Mouse (Mus musculus): ENCODE measurements around the gene Arhgap15. TPM values are rescaled to one million over a fixed set of nuclear protein-coding genes. Genes with fewer than 3 reads are reported as not detected.
A peak's percentile ranks its signal among the peaks of the same experiment; 100 is the strongest.

Gene Arhgap15
- total RNA-seq, 2 experiments from 2014 or later = 9.4 to 9.8 TPM

DNA sequence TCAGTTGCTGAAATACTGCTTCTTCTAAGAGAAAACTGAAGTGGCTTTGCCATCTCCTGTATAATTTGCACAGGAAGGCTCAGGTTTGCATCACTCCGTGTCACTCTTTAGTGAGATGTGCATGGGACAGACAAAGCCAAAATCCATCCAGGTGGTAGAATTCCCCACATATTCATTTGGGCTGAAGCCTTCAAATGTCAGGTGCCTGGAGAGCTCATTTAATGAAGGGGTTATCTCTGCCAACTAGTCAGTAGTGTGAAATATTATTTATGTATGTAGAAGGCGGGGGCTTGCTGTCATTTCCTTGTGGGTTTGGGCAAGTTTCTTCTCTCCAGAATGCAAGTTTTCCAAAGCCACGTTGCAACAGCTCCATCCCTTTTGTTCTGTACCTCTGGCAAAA is 268.1 kb downstream of the Arhgap15 start:
- DNase-seq (ENCODE audit: extremely low spot score in 1 of 2, low spot score in 1 of 2) = no peak

DNA sequence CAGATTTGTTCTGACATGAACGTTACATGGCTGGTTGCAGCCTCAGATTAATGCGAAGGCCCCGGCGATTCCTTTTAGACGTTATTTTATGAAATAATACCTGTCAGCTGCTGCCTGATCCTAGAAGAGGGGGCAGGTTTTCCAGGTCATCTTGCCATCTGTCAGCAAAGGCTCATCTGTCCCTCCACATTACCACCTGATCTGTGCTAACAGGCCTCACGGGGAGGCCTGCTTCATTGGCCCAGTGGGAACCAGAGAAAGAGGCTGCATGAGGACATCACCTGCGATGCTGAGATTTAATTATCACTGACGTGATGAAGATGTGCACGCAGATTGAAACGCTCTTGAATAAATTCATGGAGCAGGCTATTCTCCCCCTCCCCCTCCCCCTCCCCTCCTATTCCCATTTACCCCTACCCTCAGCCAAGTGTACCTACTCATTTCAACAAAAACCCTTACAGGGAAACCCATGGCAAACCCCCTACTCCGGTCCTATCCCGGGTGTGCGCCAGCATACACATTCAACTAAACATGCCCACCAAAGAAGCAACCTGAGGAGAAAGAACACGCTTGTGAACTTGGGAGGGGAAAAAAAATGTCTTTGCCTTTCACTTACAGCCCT is 268.9 kb downstream of the Arhgap15 start:
- no peak for DNase-seq (ENCODE audit: extremely low spot score in 1 of 2, low spot score in 1 of 2)

DNA sequence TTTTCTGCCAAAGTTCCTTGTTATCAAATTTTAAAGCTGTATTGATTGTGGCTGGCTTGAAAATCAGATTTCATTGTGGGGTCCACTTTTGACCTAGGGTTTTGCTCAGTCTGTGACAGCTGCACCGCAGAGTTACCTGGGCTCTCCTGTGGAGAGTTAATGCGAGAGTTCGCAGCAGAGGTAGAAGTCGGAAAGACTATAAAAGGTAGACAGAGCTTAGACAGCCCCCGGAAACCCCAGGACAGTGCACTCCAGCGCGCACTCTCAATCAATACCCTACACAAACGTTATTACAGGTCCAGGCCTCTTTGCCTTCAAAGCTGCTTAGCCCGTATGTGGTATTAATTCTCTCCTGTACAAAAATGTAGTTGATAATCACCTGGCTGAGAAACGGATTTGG is 269.4 kb downstream of the Arhgap15 start:
- no peak for DNase-seq (ENCODE audit: extremely low spot score in 1 of 2, low spot score in 1 of 2)

DNA sequence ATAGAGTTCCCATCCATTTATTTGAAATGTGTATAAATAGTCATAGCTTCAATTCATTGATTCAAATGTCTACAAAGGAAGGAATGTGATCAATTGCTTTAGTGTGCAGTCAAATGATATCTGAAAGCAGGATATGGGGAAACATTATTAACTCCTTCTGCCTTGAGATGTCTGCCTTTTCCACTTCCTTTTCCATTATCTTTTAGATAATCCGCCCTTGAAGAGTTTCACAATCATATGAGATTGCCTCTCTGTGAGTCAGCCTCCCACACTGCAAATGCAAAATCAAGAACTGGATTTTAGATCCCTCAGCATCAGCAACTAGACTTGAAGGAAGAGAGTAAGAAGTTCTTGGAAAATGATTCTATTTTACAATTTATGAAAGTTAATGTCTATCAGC is 276.1 kb downstream of the Arhgap15 start:
- no peak for DNase-seq (ENCODE audit: extremely low spot score in 1 of 2, low spot score in 1 of 2)

DNA sequence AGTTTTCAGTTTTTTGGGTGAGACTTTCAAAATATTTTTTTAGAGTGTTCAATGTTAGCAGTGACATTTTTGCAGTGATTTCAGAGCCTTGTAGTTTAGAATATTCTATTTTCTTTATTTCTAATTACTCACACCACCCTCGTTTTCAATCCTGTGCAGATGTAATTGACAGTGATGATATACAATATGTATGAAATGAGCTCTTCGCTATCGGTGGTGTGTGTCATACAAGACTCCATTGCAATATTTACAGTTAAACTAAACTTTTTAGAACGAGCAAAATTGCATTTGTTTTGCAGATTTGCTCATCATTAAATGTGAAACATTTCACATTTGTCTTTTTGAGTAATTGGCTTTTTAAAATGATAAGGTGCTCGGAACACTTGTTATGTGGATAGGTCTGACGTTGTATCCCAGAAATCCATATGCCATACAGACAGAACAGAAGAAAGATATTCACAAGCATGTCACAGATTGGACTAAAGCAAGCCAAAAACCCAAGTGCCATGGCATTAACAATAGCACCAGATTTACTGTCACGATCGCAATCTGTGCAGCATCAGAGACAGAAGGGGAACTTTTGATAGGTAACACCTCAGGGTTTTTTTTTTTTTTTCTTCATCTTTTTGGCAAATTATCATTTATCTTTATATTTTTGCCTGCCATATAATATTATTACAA is 280.6 kb downstream of the Arhgap15 start:
- DNase-seq (ENCODE audit: extremely low spot score in 1 of 2, low spot score in 1 of 2) = peak in 1 of 2 experiments; percentile 43

DNA sequence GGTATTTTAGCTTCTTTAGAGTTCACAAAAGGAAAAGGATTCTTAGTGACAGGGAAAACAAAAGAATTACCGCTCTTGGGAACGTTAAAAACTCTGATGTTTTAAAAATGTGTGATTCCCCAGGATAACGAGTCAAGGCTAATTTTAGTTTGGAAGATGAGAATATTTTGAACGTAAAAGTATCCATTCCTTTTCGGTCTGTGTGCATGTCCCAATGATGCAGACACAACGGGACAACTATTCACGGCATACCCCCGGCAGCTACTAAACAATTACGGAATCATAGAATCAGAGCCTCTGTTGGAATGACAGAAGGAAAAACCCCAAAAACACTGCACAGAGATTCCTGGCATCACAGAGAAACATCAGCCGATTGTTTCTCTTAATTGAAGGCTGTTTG is 281.2 kb downstream of the Arhgap15 start:
- DNase-seq (ENCODE audit: extremely low spot score in 1 of 2, low spot score in 1 of 2) = no peak

DNA sequence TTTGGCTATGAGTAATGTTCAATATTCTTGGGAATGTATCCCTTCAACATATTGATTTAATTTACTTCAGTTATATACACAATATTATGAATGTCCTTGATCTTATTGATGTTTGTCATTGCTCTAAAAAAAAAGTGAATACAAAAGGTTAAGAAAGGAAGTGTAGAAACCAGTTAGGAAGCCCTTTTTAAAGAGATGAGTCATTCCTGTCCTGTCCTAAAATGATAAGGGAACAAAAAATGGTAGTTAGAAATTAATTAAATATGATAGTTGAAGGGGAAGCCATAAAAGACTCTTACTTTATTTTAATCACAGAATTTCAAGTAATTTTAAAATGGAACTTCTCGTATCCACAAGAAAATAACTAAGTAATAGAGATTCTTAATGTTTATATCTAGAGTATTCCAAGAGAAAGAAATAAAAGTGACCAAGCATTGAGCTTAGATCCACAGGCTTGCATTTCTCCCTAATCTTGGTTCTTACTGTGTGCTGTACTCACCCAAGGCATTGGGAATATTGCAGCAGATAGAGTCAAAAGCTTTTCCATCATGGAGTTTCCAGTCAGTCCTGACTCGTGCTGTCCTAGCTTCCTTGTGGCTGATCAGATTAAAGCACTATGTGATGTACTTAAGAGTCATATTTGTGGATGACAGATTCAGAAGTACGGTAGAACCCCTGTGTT is 291.0 kb downstream of the Arhgap15 start:
- no peak for DNase-seq (ENCODE audit: extremely low spot score in 1 of 2, low spot score in 1 of 2)

DNA sequence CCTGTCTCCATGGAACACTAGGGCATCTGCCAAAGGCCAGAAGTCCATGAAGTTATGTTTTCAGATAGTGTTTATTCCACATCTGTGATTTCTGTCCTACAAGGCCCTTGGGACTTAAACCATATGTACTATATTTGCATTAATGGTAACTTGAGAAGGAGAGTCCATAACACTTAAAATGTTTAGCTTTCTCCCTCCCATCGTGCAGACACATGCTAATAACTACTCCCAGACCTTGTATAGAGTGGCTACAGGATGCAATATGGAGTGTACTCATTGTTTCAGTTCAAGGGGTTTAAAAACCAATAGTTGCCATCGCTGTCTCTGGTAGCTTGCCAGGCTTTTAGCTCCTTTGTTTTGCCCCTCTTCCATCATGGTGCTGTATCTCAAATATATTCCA is 295.5 kb downstream of the Arhgap15 start:
- DNase-seq (ENCODE audit: extremely low spot score in 1 of 2, low spot score in 1 of 2) = no peak

DNA sequence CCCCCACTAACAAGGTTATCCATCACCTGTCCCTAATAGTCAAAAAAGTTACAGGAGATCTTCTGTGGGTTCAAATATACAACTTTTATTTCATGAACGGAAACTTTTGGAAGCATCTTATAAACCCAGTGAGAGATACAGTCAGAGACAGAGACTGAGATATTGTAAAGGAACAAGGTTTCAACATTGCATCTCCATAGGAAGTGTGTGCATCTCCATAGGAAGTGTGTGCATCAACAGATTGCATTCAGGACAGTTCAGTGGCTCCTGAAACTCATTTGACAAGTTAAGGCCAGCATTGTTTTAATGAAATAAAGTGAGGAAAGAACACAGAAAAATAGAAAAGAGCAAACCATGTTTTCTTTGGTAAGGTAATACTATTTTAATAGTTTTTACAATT is 296.0 kb downstream of the Arhgap15 start:
- no peak for DNase-seq (ENCODE audit: extremely low spot score in 1 of 2, low spot score in 1 of 2)

DNA sequence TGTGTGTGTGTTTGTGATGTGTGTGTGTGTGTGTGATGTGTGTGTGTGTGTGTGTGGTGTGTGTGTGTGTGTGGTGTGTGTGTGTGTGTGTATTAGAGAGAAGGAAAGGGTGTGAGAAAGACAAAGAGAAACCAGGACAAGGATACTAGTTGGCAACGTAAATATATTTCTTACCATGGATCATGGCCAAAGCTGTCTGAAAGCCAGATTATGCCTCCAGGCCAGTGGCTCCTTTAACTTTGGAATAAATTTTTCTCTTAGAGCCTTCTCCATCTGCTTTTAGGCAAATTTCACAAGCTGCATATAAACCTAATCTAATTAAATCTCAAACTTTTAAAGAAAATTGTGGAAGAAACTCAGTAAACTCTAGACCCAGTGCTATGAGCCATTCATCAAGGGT is 296.6 kb downstream of the Arhgap15 start:
- no peak for DNase-seq (ENCODE audit: extremely low spot score in 1 of 2, low spot score in 1 of 2)

DNA sequence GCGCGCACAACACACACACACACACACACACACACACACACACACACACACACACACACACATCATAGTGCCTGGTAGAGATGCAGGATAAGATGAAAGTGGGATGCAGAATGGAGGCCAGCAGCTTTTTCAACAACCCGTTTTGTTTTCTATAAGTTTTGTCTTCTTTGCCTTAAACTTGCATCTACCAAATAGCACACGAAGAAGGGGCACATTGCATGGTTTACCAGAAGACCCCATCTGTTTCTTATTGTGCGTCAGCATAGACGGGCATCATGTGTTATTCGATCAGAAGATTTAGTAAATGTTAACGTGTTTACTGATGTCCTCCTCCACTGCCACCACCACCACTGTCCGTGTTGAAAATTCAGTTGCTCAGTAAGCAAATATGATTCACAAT is 311.7 kb downstream of the Arhgap15 start:
- no peak for DNase-seq (ENCODE audit: extremely low spot score in 1 of 2, low spot score in 1 of 2)

DNA sequence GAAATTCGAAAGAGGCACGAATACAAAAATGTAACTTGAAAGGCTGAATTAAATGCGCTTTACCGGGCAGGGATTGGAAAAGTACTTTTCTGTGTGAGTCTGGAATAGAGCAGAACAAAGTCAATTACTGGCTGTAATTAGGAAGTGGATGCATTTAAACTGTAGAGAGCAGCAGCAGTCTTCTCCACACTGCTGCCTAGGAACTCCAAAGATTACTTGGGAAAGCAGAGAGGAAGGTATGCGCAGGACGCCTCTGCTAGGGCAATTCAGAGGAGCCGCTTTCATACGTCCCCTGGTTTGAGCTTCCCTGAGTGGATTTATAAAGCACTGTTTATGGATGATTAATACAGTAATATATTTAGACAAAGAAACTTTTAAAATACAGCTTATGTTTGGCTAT is 312.1 kb downstream of the Arhgap15 start:
- DNase-seq (ENCODE audit: extremely low spot score in 1 of 2, low spot score in 1 of 2) = peak in 1 of 2 experiments; percentile 12

DNA sequence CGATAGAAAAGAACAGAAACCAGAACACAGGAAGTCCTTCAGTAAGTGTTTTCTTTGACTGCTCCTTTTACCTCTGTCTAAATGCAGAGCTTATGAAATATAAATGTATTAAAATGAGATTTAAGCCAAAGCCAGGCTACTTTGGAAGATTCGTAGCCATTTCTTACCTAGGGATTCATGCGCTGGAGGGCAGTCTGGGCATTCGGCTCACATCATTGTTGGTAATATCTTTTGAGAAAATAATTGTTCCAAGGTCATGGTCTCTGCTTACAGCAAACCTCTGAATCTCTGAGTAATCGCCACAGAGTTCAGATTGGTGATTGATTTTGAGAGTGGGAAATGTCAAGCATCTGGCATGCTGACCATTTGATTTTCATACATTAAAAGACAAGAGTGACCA is 316.4 kb downstream of the Arhgap15 start:
- no peak for DNase-seq (ENCODE audit: extremely low spot score in 1 of 2, low spot score in 1 of 2)

DNA sequence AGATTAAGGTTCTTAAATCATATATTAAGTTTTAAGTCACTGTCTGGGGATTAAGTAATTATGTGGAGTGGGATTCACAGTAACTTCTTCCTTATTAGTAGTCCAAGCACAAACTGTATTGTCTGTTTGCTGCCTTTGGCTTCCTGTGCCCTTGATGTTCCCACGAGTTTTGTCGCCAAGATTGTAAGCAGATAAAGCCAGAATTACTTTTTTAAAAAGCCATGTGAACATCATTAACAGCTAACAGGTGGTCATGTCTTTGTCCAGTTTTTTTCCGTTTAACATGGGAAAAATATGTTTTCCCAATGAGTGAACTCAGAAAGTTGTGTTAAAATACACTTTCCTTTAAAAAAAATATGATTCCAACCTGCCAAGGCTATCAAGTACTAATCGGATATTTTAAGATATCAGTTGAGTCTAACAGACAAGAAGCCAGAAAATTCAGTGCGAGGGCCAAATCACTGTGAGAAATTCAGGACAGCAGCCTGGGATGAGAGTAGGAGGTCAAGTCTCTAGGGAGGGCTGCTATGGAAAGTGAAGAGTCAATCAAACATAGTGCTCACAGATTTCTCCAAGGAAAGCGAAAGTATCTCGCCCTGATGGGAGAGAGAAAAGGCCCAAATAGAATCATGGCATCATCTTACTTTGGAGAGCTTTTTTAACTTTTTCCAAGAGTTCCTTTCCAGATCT is 319.7 kb downstream of the Arhgap15 start:
- no peak for DNase-seq (ENCODE audit: extremely low spot score in 1 of 2, low spot score in 1 of 2)

DNA sequence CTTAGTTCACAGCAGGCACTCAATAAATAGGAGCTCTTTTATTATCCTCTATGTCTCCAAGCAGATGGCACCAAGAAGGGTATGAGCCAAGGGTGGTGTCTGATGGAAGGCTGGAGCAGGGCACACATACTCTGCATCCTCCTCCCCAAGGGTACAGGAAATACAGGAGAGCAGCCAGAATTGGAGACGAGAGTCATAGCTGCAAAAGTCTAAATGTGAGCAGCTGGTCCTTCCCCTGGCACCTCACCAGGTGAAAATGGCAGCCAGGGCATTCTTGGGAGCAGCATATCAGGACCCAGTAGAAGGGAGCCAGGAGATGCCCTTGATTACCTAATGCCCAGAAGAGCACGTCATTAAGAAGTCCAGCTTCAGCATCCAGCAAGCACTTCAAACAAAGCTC is 320.3 kb downstream of the Arhgap15 start:
- DNase-seq (ENCODE audit: extremely low spot score in 1 of 2, low spot score in 1 of 2) = no peak

DNA sequence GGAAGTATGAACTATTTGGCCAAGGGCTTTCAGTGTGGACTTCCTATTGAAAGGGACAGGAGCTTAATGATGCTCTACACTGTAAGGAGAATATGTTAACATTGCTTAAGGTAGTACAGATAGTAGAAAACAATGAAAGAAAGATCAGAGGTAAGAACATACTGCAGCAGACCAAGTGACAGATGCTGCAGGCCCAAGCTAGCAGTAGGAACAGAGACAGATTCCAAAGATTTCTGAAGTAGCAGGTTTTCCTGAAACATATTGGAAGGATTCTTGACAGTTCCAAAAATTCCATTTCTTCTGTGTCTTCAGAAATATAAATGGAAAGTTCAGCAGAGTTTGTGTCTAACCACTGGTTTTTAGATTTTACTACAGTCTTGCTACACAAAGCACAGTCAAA is 327.9 kb downstream of the Arhgap15 start:
- DNase-seq (ENCODE audit: extremely low spot score in 1 of 2, low spot score in 1 of 2) = no peak

DNA sequence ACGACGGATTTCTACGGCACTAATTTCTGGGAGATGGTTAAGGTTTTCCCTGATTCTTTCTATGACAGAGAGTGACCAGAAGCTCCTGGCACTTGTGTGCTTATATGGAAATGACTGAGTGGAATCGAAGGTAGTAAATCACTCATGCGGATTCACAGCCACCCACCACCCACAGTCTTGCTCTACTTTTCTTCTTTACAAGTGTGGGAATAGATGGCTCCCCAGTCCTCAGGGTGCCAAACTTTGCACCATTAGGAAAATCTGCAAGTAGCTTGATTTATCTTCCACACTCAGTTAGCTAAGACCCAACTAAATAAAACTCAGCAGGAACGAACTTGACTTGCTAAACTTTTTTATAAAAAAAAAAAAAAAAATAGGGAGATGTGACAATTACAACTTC is 331.9 kb downstream of the Arhgap15 start:
- DNase-seq (ENCODE audit: extremely low spot score in 1 of 2, low spot score in 1 of 2) = no peak

DNA sequence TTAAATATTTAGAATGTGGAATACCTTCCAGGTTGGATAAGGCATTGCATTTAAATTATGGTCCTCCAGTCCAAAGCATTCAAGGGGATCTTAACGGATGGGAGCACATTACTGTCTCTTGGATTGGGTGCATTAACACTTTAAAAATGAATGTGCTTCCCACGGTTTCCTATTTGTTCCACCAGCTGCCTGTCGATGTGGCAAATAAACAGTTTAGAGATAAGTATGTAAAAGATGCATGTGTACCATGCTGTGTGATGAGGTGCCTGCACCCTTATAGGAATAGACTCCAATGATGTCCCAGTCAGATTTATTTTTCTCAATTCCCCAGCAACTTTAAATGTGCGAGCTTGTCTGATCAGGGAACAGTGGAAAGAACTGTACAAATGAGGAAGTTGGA is 332.6 kb downstream of the Arhgap15 start:
- no peak for DNase-seq (ENCODE audit: extremely low spot score in 1 of 2, low spot score in 1 of 2)

DNA sequence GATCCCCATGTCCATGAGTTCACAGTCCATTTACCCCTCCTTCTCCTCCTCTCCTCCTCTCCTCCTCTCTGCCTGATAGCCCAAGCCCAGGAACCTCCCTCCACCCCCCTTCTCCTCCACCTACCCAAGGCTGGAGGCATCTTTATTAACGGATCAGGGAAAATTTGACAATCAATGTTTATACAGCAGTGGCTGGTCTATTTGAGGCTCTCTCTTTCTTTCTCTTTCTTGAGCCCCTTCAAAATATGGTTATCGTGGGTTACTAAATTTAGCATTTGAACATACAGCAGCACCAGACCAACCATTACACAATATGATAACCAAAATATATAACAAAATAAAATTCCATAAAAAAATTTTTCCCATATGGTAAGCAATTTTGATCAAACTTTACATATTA is 335.8 kb downstream of the Arhgap15 start:
- no peak for DNase-seq (ENCODE audit: extremely low spot score in 1 of 2, low spot score in 1 of 2)

DNA sequence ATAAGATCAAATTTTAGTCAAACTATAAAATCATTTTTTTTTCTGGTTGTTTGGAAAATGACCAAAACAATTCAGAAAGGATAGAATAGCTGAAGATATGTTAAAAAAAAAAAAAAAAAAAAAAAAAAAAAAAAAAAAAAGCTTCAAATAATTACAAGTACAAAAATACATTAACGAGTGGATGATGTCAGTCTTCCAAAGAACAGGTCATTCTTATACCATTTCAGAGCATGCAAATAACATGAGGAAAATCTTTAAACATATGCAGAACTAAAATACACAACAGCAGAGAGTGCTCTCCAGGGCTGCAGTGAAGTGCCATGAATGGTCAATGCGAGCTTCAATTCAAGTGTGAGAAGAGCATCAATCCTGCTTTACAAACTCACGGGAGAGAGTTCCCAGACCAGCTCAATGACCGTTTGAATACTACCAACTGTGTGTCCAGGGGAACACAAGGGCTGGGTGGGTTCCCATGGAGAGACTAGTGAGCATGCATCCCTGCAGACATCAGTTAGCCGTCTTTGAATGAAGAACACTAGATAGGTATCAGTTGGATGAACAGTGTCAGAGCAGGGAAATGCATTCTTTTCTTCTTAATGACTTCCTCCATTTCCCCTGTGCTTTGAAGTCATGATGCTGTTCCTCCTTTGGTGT is 337.9 kb downstream of the Arhgap15 start:
- no peak for DNase-seq (ENCODE audit: extremely low spot score in 1 of 2, low spot score in 1 of 2)

DNA sequence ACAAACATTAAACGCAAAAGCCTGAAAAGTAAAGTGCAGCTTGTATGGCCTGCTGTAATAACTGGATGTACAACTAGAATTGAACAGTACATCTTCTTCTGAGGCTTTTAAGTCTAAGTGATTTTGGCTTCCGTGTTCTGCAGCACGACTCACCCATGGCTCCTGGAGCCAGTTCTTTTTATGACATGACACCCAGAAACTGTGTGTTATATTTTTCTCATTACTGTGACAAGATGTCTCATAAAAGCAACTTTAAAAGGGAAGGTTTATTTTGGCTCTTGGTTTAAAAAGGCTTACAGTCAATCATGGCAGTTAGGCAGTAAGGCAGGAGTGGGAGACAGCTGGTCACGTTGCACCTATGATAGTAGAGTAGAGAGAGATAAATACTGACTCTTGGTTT is 349.9 kb downstream of the Arhgap15 start:
- DNase-seq (ENCODE audit: extremely low spot score in 1 of 2, low spot score in 1 of 2) = no peak

All from layer of hippocampus, postnatal 25 days (tissue).